8 mouse cellular contexts compared by ENCODE assay signal in the genomic region with DNA sequence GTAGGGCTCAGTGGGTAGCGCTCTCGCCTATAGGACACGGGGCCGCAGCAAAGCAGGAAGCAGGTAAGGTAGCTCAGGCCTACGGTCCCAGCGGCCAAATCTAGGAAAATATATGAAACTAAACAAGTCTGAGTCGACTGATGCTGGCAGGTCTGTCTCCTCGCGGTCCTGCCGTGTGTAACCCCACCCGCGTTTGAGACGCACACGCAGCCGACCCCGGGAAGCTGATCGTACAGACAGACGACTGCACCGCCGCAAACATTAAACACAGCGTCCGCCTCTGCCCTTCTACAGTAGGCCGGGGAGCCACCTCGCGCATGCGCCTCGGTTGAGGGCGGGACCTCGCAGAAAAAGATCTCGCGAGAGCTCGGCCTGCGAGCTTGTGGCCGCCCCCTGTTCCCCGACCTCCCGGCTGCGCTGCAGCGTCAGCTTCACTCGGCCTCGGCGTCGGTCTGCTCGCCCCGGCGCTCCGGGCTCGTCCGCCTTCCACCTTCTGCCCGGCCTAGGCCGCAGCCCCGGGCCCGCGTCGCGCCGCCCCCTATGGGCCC. TPM values are rescaled to one million over a fixed set of nuclear protein-coding genes. Genes with fewer than 3 reads are reported as not detected.
DNase-seq lines count a peak whose midpoint lies in the region; ATAC-seq and TF ChIP-seq lines count a peak whose summit lies in the region.

A gene (plus strand): TSS at position 351 of the 548 bp plus-strand sequence.

- no peaks in the 10 kb centered on the region for H3K27me3 ChIP-seq in neural tube, embryonic 11.5 days (ENCODE audit: control insufficient read depth, insufficient read depth, low read length)
- no peaks in the 10 kb centered on the region for H3K27me3 ChIP-seq in embryonic facial prominence, embryonic 11.5 days (ENCODE audit: control insufficient read depth, insufficient read depth, low read length)
- H3K27me3 ChIP-seq in limb, embryonic 10.5 days (ENCODE audit: low read depth, poor library complexity, severe bottlenecking), result no peaks in the 10 kb centered on the region
- no peaks in the 10 kb centered on the region for H3K27me3 ChIP-seq in midbrain, embryonic 13.5 days
- no peaks in the 10 kb centered on the region for H3K27me3 ChIP-seq in spleen, adult 2 months (ENCODE audit: control insufficient read depth, insufficient read depth, low read length)

- peak within 1 kb of the TSS; percentile 96 for H3K9ac ChIP-seq in neural tube, embryonic 11.5 days (ENCODE audit: low read length)
- peak within 1 kb of the TSS; percentile 96 for H3K9ac ChIP-seq in embryonic facial prominence, embryonic 11.5 days (replicated peaks; ENCODE audit: low read length)
- peak within 1 kb of the TSS; percentile 97 for H3K9ac ChIP-seq in midbrain, embryonic 13.5 days (replicated peaks)

- H3K9me3 ChIP-seq in neural tube, embryonic 11.5 days (ENCODE audit: control insufficient read depth, low read length), result no peaks in the 10 kb centered on the region
- H3K9me3 ChIP-seq in embryonic facial prominence, embryonic 11.5 days (replicated peaks; ENCODE audit: control insufficient read depth, low read length), result no peaks in the 10 kb centered on the region
- H3K9me3 ChIP-seq in limb, embryonic 10.5 days (replicated peaks), result no peaks in the 10 kb centered on the region
- no peaks in the 10 kb centered on the region for H3K9me3 ChIP-seq in midbrain, embryonic 13.5 days

- H3K36me3 ChIP-seq in neural tube, embryonic 11.5 days (ENCODE audit: control insufficient read depth, insufficient read depth, low read length), result peaks cover 9% of the 10 kb centered on the region
- H3K36me3 ChIP-seq in embryonic facial prominence, embryonic 11.5 days (replicated peaks; ENCODE audit: control insufficient read depth, insufficient read depth, low read depth, low read length), result peaks cover 18% of the 10 kb centered on the region
- H3K36me3 ChIP-seq in limb, embryonic 10.5 days, result peaks cover 39% of the 10 kb centered on the region
- peaks cover 27% of the 10 kb centered on the region for H3K36me3 ChIP-seq in midbrain, embryonic 13.5 days
- peaks cover 17% of the 10 kb centered on the region for H3K36me3 ChIP-seq in spleen, adult 2 months (ENCODE audit: control insufficient read depth, insufficient read depth, low read length)

- DNase-seq in neural tube, embryonic 11.5 days (ENCODE audit: low spot score), result peak; percentile 97
- no peak for DNase-seq in neural tube, embryonic 10.5 days (ENCODE audit: extremely low spot score, low spot score)
- DNase-seq in embryonic facial prominence, embryonic 11.5 days (ENCODE audit: low spot score), result peak; percentile 98
- DNase-seq in kidney, adult 11 months, result peak; percentile 96
- peak; percentile 98 for DNase-seq in limb, embryonic 10.5 days (ENCODE audit: low spot score)
- DNase-seq in spleen, adult 2 months (ENCODE audit: low read depth in 1 of 2, low spot score in 2 of 2), result peak; percentile 94 to 97

- WGBS in neural tube, embryonic 11.5 days, result under 1% methylated on average over 56 of the region's 56 CpGs
- under 1% methylated on average over 56 of the region's 56 CpGs for WGBS in embryonic facial prominence, embryonic 11.5 days
- WGBS in limb, embryonic 10.5 days, result under 1% methylated on average over 56 of the region's 56 CpGs
- under 1% methylated on average over 53 of the region's 56 CpGs for WGBS in midbrain, embryonic 13.5 days
- under 1% methylated on average over 56 of the region's 56 CpGs for WGBS in spleen, adult 2 months

- ATAC-seq in neural tube, embryonic 11.5 days (ENCODE audit: insufficient read depth, low FRiP score, low TSS enrichment), result peak; percentile 90
- peak; percentile 87 for ATAC-seq in embryonic facial prominence, embryonic 11.5 days (replicated peaks; ENCODE audit: insufficient number of reproducible peaks, low FRiP score, low TSS enrichment, low read depth)
- ATAC-seq in granulocyte monocyte progenitor cell, adult 5-6 weeks (replicated peaks; ENCODE audit: poor library complexity, severe bottlenecking), result peak; percentile 82
- peak; percentile 94 for ATAC-seq in midbrain, embryonic 13.5 days

- H3K27ac ChIP-seq in neural tube, embryonic 11.5 days (ENCODE audit: low read depth, low read length), result peak within 1 kb of the TSS; percentile 99
- peak within 1 kb of the TSS; percentile 99 for H3K27ac ChIP-seq in embryonic facial prominence, embryonic 11.5 days (replicated peaks; ENCODE audit: low read depth, low read length)
- H3K27ac ChIP-seq in limb, embryonic 10.5 days, result peak within 1 kb of the TSS; percentile 98
- H3K27ac ChIP-seq in midbrain, embryonic 13.5 days, result peak within 1 kb of the TSS; percentile 100
- H3K27ac ChIP-seq in spleen, adult 2 months (ENCODE audit: insufficient read depth, low read length), result peak within 1 kb of the TSS; percentile 96

- TF ChIP-seq POLR2A in spleen, adult 2 months (IDR thresholded peaks at IDR 0.05; ENCODE audit: low read depth, low read length), result peak; percentile 98

- H3K4me3 ChIP-seq in neural tube, embryonic 11.5 days (ENCODE audit: low read depth, low read length), result peak within 1 kb of the TSS; percentile 87
- H3K4me3 ChIP-seq in embryonic facial prominence, embryonic 11.5 days (ENCODE audit: low read depth, low read length), result peak within 1 kb of the TSS; percentile 97
- peak within 1 kb of the TSS; percentile 90 for H3K4me3 ChIP-seq in limb, embryonic 10.5 days
- H3K4me3 ChIP-seq in midbrain, embryonic 13.5 days (replicated peaks), result peak within 1 kb of the TSS; percentile 71
- peak within 1 kb of the TSS; percentile 71 for H3K4me3 ChIP-seq in spleen, adult 2 months (ENCODE audit: extremely low read depth, insufficient read depth, insufficient read length)

- peaks cover 5% of the 10 kb centered on the region for H3K4me1 ChIP-seq in neural tube, embryonic 11.5 days (ENCODE audit: control insufficient read depth, insufficient read depth, low read length)
- peaks cover 5% of the 10 kb centered on the region for H3K4me1 ChIP-seq in embryonic facial prominence, embryonic 11.5 days (ENCODE audit: control insufficient read depth, insufficient read depth, low read length)
- H3K4me1 ChIP-seq in limb, embryonic 10.5 days, result peaks cover 23% of the 10 kb centered on the region
- peaks cover 31% of the 10 kb centered on the region for H3K4me1 ChIP-seq in midbrain, embryonic 13.5 days (replicated peaks)
- peaks cover 12% of the 10 kb centered on the region; the same call in 1 of the 2 replicates for H3K4me1 ChIP-seq in spleen, adult 2 months (ENCODE audit: control insufficient read depth, insufficient read depth, insufficient read length)

- TF ChIP-seq CTCF in spleen, adult 2 months (IDR thresholded peaks at IDR 0.05; ENCODE audit: extremely low read depth, insufficient read depth, insufficient read length, insufficient replicate concordance), result no peak

- H3K4me2 ChIP-seq in neural tube, embryonic 11.5 days (ENCODE audit: low read depth), result peak within 1 kb of the TSS; percentile 67
- H3K4me2 ChIP-seq in embryonic facial prominence, embryonic 11.5 days (ENCODE audit: low read depth, low read length), result peak within 1 kb of the TSS; percentile 76
- H3K4me2 ChIP-seq in midbrain, embryonic 13.5 days (replicated peaks), result peak within 1 kb of the TSS; percentile 77

RNA-seq across cellular contexts. Expression of the gene that starts here (rescaled TPM):
- polyA plus RNA-seq in neural tube, embryonic 11.5 days (2014; fragmentation: Nextera tagmentation; extraction: Ambion mirVana), result 212 and 240 TPM in 2 replicates
- 191 and 192 TPM in 2 replicates for polyA plus RNA-seq in embryonic facial prominence, embryonic 11.5 days (2014; fragmentation: Nextera tagmentation; extraction: Ambion mirVana)
- 35.0 and 72.7 TPM in 2 replicates for total RNA-seq in granulocyte monocyte progenitor cell, adult 5-6 weeks (2014; fragmentation: Nextera tagmentation)
- total RNA-seq in granulocyte monocyte progenitor cell, adult 5-6 weeks (2017), result 46.7 and 50.8 TPM in 2 replicates
- polyA plus RNA-seq in limb, embryonic 10.5 days (2016; fragmentation: Nextera tagmentation; extraction: Ambion mirVana), result 244 and 245 TPM in 2 replicates
- 220 and 243 TPM in 2 replicates for polyA plus RNA-seq in midbrain, embryonic 13.5 days (2015; fragmentation: Nextera tagmentation; extraction: Ambion mirVana)
- 135 and 201 TPM in 2 replicates for polyA plus RNA-seq in spleen, adult 2 months (2012; rRNA removed)
